Mouse (Mus musculus) forebrain, embryonic 16.5 days (tissue): ENCODE data around the gene Wasf3. TPM values are rescaled to one million over a fixed set of nuclear protein-coding genes. Genes with fewer than 3 reads are reported as not detected.
"Not testable (repeated sequence)": the region's sequence is repeated elsewhere in the genome, so short reads cannot be mapped to it uniquely, and the experiment has no call there.

Experiments
- ATAC-seq: fragments of 200-750 bp; cut with Nextera tagmentation; 2 replicates; pipeline ENCODE4 v1.8.0; 2017; ENCODE audit warnings: mild to moderate bottlenecking, moderate library complexity
- H3K27ac ChIP-seq: fragments of 300-500 bp; sonication (generic); 2 replicates; pipeline ENCODE4 v1.5.1; 2014; ENCODE audit warnings: low read length, control low read depth
- H3K27me3 ChIP-seq: fragments of 300-500 bp; sonication (generic); replicated peaks from 2 replicates; pipeline ENCODE4 v1.6.1; 2014; ENCODE audit warnings: low read length; ENCODE audit not compliant: control insufficient read depth, insufficient read depth
- H3K36me3 ChIP-seq: fragments of 300-500 bp; sonication (generic); 2 replicates; pipeline ENCODE4 v1.6.1; 2014; ENCODE audit not compliant: control insufficient read depth, insufficient read depth
- H3K4me1 ChIP-seq: fragments of 300-500 bp; sonication (generic); replicated peaks from 2 replicates; pipeline ENCODE4 v1.6.1; 2014; ENCODE audit warnings: low read length; ENCODE audit not compliant: control insufficient read depth, insufficient read depth
- H3K4me2 ChIP-seq: fragments of 300-500 bp; sonication (generic); 2 replicates; pipeline ENCODE4 v1.6.1; 2014; ENCODE audit warnings: mild to moderate bottlenecking, low read length, control low read depth
- H3K4me3 ChIP-seq: fragments of 300-500 bp; sonication (generic); replicated peaks from 2 replicates; pipeline ENCODE4 v1.5.1; 2014; ENCODE audit warnings: mild to moderate bottlenecking, low read length, control low read depth
- H3K9ac ChIP-seq: fragments of 300-500 bp; sonication (generic); replicated peaks from 2 replicates; pipeline ENCODE4 v1.6.1; 2014; ENCODE audit warnings: low read depth, low read length, control low read depth
- H3K9me3 ChIP-seq: fragments of 300-500 bp; sonication (generic); 2 replicates; pipeline ENCODE4 v1.6.1; 2016; ENCODE audit warnings: low read length; ENCODE audit not compliant: control insufficient read depth
- WGBS: fragments of 180-500 bp; shearing (Covaris S2); extraction: QIAGEN DNeasy Blood & Tissue Kit; methylation state at CpG from one replicate; pipeline ENCODE4 v1.1.7; 2014; 5-methylcytosine and 5-hydroxymethylcytosine counted together
- polyA plus RNA-seq: library from polyadenylated mRNA; unstranded; fragments of >200 nt; fragmentation: Nextera tagmentation; extraction: Ambion mirVana; gene quantifications from 2 replicates; pipeline ENCODE4 v1.2.1, GENCODE M21; 2015

The Wasf3 gene
- polyA plus RNA-seq, 1 experiment from 2014 or later = 15.1 TPM

DNA sequence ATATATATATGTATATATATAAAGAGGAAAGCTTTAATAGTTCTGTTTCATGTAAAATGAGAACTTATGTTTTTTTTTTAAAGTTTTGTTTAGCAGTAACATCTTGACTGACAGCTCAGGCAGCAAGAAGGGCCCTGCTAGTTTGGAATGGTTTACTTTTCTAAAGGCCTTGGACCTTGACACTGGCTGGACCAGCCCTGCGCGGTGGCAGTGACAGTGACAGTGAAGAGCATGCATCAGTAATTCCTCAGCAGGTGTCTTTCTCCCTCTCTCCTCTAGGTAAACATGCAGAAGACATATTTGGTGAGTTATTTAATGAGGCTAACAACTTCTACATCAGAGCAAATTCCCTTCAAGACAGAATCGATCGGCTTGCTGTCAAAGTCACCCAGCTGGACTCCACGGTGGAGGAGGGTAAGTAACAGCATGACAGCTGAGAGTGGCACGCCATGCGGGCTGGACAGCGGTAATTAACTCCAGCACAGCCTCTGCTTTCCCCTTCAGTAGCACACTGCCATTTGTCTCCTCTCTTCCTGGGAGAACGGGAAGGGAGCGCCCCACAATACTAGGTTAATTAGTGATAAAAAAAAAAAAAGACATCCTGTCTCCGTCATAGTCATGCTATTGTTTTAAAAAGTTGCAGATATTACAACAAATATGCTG lies 66.9 kb downstream of the Wasf3 start:
- Histone ChIP-seq H3K9ac (no peak overlapping the region), H3K4me3 (no peak overlapping the region), H3K27ac (no peak overlapping the region), H3K36me3 (no peaks in the 10 kb centered on the region), H3K9me3 (no peaks in the 10 kb centered on the region), H3K4me1 (no peaks in the 10 kb centered on the region), H3K4me2 (no peak overlapping the region), H3K27me3 (no peaks in the 10 kb centered on the region)
- WGBS = 62% methylated on average over 11 of the region's 11 CpGs
- no peak for ATAC-seq

DNA sequence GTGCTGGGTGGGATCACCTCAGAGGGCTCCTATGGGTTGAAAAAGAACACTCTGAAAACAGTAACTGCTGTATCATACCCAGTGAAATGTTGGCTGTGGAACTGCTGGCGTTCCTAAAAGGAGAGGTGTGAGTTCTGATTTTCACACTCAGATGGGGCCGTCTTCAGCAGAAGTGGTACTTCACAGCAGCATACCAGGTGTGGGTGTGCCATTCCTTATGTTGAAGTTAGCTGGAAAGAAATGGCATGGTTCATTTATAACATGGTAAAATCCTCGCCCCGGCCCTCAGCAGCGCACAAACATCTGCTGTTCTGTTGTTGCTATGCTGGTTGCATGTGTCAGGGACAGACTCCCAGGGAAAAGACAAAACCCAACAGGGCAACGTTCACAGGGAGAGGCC lies 68.8 kb downstream of the Wasf3 start:
- no peak overlapping the region for H3K27ac ChIP-seq
- H3K4me3 ChIP-seq = no peak overlapping the region
- no peak for ATAC-seq
- H3K36me3 ChIP-seq = no peaks in the 10 kb centered on the region
- no peak overlapping the region for H3K4me2 ChIP-seq
- no peaks in the 10 kb centered on the region for H3K27me3 ChIP-seq
- H3K9ac ChIP-seq = no peak overlapping the region
- H3K4me1 ChIP-seq = no peaks in the 10 kb centered on the region
- H3K9me3 ChIP-seq = no peaks in the 10 kb centered on the region
- WGBS = 94% methylated on average over 6 of the region's 6 CpGs

DNA sequence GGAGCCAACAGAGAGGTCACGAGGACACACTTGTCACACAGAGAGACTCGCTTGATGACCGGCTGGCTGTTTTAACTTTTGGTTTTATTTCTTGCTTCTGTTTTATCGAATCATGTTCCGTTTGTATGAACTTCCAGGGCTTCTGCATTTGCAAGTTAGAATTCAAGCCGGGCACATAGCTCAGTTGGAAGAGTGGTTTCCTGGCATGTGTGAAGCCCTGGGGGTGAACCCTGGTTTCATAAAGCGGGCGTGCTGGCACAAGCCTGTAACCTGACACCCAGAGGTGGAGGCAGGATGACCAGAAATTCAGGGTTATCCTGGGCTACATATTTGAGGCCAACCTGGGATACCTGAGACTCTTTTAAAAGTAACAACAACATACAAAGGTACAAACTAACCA lies 76.8 kb downstream of the Wasf3 start:
- Histone ChIP-seq H3K9ac (no peak overlapping the region), H3K36me3 (0 out of 2 replicates have a peak, but pooled peaks cover 6% of the 10 kb centered on the region), H3K9me3 (no peaks in the 10 kb centered on the region), H3K4me2 (no peak overlapping the region), H3K27ac (no peak overlapping the region), H3K4me1 (no peaks in the 10 kb centered on the region), H3K4me3 (no peak overlapping the region), H3K27me3 (no peaks in the 10 kb centered on the region)
- ATAC-seq = no peak
- WGBS = 88% methylated on average over 8 of the region's 8 CpGs

DNA sequence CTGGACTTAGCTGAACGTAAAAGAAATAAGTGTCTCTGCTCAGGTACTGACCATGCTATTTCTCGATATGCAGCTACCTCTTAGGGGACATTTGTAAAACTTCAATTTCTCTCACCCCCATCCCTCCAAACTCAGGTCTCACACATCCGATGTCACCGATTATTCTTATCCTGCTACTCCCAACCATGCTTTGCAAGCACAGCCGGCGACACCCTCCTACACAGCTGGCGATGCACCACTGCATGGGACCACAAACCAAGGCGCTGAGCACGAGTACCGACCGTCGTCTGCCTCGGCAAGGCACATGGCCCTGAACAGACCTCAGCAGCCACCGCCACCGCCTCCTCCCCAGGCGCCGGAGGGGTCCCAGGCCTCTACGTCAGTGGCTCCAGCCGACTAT lies 81.9 kb downstream of the Wasf3 start:
- Histone ChIP-seq H3K27ac (no peak overlapping the region), H3K4me1 (no peaks in the 10 kb centered on the region), H3K9me3 (no peaks in the 10 kb centered on the region), H3K9ac (no peak overlapping the region), H3K36me3 (0 out of 2 replicates have a peak, but pooled peaks cover 2% of the 10 kb centered on the region), H3K4me3 (no peak overlapping the region), H3K4me2 (no peak overlapping the region), H3K27me3 (no peaks in the 10 kb centered on the region)
- no peak for ATAC-seq
- 92% methylated on average over 19 of the region's 19 CpGs for WGBS

DNA sequence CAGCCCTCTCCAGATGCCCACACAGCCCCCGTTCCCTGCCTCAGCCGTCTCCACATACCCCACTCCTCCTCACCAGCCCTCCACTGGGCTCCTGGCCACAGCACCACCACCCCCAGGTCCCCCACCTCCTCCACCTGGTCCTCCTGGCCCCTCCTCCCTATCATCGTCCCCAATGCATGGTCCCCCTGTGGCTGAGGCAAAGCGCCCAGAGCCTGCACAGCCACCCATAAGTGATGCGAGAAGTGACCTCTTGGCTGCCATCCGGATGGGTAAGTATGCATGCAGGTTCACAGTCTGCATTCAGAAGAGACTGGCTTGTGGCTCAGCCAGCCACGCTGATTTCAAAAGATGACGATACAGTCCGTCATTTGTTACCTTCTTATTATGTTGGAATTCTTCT lies 83.5 kb downstream of the Wasf3 start:
- Histone ChIP-seq H3K27me3 (no peaks in the 10 kb centered on the region), H3K9ac (no peak overlapping the region), H3K4me2 (no peak overlapping the region), H3K4me1 (no peaks in the 10 kb centered on the region), H3K4me3 (no peak overlapping the region), H3K36me3 (0 out of 2 replicates have a peak, but pooled peaks cover 2% of the 10 kb centered on the region), H3K27ac (no peak overlapping the region), H3K9me3 (no peaks in the 10 kb centered on the region)
- 80% methylated on average over 9 of the region's 9 CpGs for WGBS
- no peak for ATAC-seq

DNA sequence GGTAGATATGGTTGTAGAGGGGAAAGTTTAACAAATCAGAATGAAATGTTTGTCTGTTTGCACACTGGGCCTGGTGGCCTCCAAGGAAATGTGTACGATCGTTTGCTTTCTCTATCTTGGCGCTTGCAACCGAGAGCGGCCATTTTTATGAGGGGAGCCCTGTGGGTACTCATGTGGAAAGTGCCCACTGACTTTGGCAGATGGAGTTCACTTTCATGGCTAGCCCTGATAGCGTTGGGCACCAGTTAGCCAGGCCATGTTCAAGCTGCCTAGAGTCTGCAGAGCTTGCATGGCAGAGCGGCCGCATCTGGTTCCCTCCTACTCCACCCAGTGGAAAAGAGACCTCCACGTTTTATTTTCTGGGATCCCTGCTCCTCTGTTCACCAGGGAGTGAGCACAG lies 86.0 kb downstream of the Wasf3 start:
- H3K36me3 ChIP-seq = 0 out of 2 replicates have a peak, but pooled peaks cover 2% of the 10 kb centered on the region
- no peak overlapping the region for H3K4me3 ChIP-seq
- H3K9me3 ChIP-seq = no peaks in the 10 kb centered on the region
- H3K4me1 ChIP-seq = no peaks in the 10 kb centered on the region
- WGBS = 93% methylated on average over 9 of the region's 9 CpGs
- no peaks in the 10 kb centered on the region for H3K27me3 ChIP-seq
- no peak for ATAC-seq
- no peak overlapping the region for H3K27ac ChIP-seq
- H3K4me2 ChIP-seq = no peak overlapping the region
- no peak overlapping the region for H3K9ac ChIP-seq

DNA sequence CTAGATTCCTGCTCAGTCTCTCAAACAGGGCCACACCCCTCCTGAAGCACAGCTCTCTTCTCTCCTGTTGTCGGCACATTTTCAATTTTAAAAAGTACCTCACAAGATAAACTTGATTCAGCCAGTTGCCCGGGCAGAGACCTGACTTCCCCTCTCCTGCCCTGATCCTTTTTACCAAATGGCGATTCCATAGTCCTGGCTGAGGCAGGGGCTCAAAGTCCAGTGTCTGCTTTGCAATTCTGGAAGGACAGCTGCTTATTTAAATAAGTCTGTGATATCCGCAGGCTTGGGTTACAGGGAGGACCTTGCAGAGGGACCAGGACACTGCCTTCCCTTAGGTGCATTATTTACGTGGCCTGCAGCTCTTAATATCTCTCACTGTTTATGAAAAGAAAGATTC lies 86.5 kb downstream of the Wasf3 start:
- Histone ChIP-seq H3K4me2 (no peak overlapping the region), H3K4me3 (no peak overlapping the region), H3K27ac (no peak overlapping the region), H3K36me3 (0 out of 2 replicates have a peak, but pooled peaks cover 2% of the 10 kb centered on the region), H3K9me3 (no peaks in the 10 kb centered on the region), H3K9ac (no peak overlapping the region), H3K4me1 (no peaks in the 10 kb centered on the region), H3K27me3 (no peaks in the 10 kb centered on the region)
- WGBS = 93% methylated on average over 5 of the region's 5 CpGs
- ATAC-seq = no peak

DNA sequence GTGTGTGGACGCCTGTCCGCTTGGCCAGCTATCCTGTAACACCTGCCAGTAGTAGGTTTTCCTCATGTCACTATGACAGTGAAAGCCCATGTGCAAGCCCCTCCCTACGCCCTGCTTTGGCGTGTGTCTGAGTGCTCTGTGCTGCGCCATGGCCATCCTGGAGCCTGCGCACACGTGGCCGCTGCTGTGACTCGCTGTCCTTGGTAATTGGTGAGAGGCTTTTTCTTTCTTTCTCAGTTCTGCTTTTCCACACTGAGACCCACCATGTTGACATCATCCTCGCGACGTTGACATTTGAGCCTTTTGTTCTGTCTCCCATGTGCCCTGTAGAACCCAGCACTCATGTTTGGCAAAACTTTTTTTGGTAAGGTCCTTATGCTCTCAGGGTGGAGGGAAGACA lies 87.0 kb downstream of the Wasf3 start:
- no peaks in the 10 kb centered on the region for H3K4me1 ChIP-seq
- H3K9me3 ChIP-seq = no peaks in the 10 kb centered on the region
- no peak overlapping the region for H3K27ac ChIP-seq
- no peak for ATAC-seq
- H3K4me2 ChIP-seq = no peak overlapping the region
- 0 out of 2 replicates have a peak, but pooled peaks cover 2% of the 10 kb centered on the region for H3K36me3 ChIP-seq
- no peak overlapping the region for H3K4me3 ChIP-seq
- WGBS = 92% methylated on average over 12 of the region's 12 CpGs
- H3K27me3 ChIP-seq = no peaks in the 10 kb centered on the region
- H3K9ac ChIP-seq = no peak overlapping the region

DNA sequence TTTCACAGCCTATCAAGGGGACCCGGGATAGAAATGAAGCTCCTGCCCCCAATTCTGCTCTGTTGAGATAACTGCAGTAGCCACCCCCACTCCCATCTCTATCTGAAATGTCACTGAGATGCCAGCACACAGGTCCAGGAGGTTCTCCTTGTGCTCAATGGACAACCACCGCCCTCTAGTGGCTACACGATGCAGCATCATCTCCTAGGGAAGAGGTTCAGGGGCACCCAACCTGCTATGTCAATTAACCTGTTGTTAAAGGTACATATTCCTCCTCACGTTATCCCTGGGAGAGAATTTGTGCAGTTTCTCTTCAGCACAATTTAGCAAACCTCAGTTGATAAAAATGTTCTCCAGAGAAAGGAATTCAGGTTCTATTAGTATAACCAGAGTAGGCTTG lies 94.8 kb downstream of the Wasf3 start:
- H3K4me2 ChIP-seq, H3K36me3 ChIP-seq, H3K9ac ChIP-seq, H3K27ac ChIP-seq, H3K27me3 ChIP-seq, H3K9me3 ChIP-seq, H3K4me1 ChIP-seq, H3K4me3 ChIP-seq, ATAC-seq: not testable (repeated sequence)
- WGBS = 17% methylated on average over 4 of the region's 4 CpGs

DNA sequence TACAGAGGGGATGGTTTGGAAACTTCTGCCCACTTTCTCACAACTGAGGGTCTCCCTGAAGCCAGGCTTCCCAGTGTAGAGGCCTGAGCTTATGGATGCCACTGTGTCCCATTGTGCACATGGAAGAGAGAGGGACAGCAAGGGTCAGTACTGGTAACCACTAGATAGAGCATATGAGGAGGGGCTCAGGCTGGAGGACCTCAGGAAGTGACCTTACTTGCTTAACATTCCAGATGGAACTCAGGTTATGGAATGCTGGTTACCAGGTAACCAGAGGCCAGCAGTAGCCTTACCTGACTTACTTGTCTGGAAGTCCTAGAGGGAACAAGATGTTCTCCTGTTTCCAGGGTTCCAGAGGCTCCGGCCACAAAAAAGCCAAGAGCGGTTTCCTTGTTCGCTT lies 96.9 kb downstream of the Wasf3 start, which contains the start of gene Gm6408:
TSS of gene Gm6408 (plus strand) at position 301 of the 400 bp plus-strand sequence.
- not testable (repeated sequence) for H3K4me2 ChIP-seq, H3K4me3 ChIP-seq, H3K9ac ChIP-seq, H3K27me3 ChIP-seq, H3K27ac ChIP-seq, H3K4me1 ChIP-seq, ATAC-seq, H3K36me3 ChIP-seq, H3K9me3 ChIP-seq
- WGBS = 86% methylated on average over 1 of the region's 3 CpGs
